Mouse (Mus musculus) midbrain, embryonic 11.5 days (tissue): Measurements from ENCODE around the gene Calhm2. TPM values are rescaled to one million over a fixed set of nuclear protein-coding genes. Genes with fewer than 3 reads are reported as not detected.
A peak's percentile ranks its signal among the peaks of the same experiment; 100 is the strongest.

Experiments
- ATAC-seq: fragments of 200-750 bp; cut with Nextera tagmentation; 2 replicates; pipeline ENCODE4 v1.8.0; 2017; ENCODE audit warnings: moderate TSS enrichment, moderate library complexity; ENCODE audit not compliant: low FRiP score
- DNase-seq: peaks from one replicate; pipeline ENCODE4 v3.0.0; 2015; ENCODE audit warnings: low spot score; ENCODE audit errors: missing footprints
- H3K27ac ChIP-seq: fragments of 300-500 bp; sonication (generic); 2 replicates; pipeline ENCODE4 v1.5.1; 2014; ENCODE audit warnings: low read depth, low read length
- H3K27me3 ChIP-seq: fragments of 300-500 bp; sonication (generic); 2 replicates; pipeline ENCODE4 v1.6.1; 2014; ENCODE audit warnings: mild to moderate bottlenecking, low read length, moderate library complexity, mixed read lengths; ENCODE audit not compliant: control insufficient read depth, insufficient read depth
- H3K36me3 ChIP-seq: fragments of 300-500 bp; sonication (generic); 2 replicates; pipeline ENCODE4 v1.6.1; 2014; ENCODE audit warnings: mild to moderate bottlenecking, low read length, moderate library complexity, mixed read lengths; ENCODE audit not compliant: control insufficient read depth, insufficient read depth
- H3K4me1 ChIP-seq: fragments of 300-500 bp; sonication (generic); 2 replicates; pipeline ENCODE4 v1.6.1; 2014; ENCODE audit warnings: low read length; ENCODE audit not compliant: control insufficient read depth, insufficient read depth
- H3K4me2 ChIP-seq: fragments of 300-500 bp; sonication (generic); 2 replicates; pipeline ENCODE4 v1.6.1; 2014; ENCODE audit warnings: mild to moderate bottlenecking, moderate library complexity
- H3K4me3 ChIP-seq: fragments of 300-500 bp; sonication (generic); 2 replicates; pipeline ENCODE4 v1.5.1; 2014; ENCODE audit warnings: low read depth, low read length
- H3K9ac ChIP-seq: fragments of 300-500 bp; sonication (generic); 2 replicates; pipeline ENCODE4 v1.6.1; 2014; ENCODE audit warnings: low read length
- H3K9me3 ChIP-seq: fragments of 300-500 bp; sonication (generic); 2 replicates; pipeline ENCODE4 v1.6.1; 2016; ENCODE audit warnings: low read length; ENCODE audit not compliant: control insufficient read depth
- WGBS: fragments of 180-500 bp; shearing (Covaris S2); extraction: QIAGEN DNeasy Blood & Tissue Kit; methylation state at CpG from one replicate; pipeline ENCODE4 v1.1.7; 2014; 5-methylcytosine and 5-hydroxymethylcytosine counted together
- polyA plus RNA-seq: library from polyadenylated mRNA; unstranded; fragments of >200 nt; fragmentation: Nextera tagmentation; extraction: Ambion mirVana; gene quantifications from 2 replicates; pipeline ENCODE4 v1.2.1, GENCODE M21; 2014

Calhm2 gene
- polyA plus RNA-seq, 1 experiment from 2014 or later = 0.37 TPM

DNA sequence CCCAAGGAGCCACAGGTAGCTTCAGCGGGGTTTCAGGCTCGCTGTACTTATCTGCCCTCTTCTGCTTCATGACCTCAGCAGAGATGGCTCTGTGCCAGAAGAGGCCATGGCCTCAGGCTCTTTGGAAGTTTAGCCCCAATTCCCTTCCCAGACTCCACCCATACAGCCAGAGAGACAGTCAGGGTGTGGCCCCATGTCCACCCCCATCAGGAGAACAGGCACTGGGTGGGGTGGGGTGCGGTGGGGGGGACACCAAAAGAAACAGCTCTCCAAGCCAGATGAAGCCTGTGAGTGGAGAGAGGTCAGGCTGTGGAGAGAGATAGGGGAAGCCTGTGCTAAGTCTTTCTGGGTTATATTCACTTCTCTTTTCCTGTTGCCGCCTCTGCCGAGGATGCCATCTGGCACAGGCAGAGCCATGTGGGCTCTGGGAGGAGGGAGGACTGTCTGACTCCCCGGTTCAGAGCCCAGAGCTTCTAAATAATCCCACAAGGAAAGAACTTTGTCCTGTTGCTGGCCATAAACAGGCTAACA lies 978 bp downstream of the Calhm2 start:
- Histone ChIP-seq H3K27me3 (no peaks in the 10 kb centered on the region), H3K4me1 (peaks cover 5% of the 10 kb centered on the region), H3K4me3 (no peak overlapping the region), H3K9ac (peak overlapping the region; percentile 53; the same call in 1 of the 2 replicates), H3K27ac (no peak overlapping the region), H3K4me2 (peak overlapping the region; percentile 36; the same call in 1 of the 2 replicates), H3K9me3 (no peaks in the 10 kb centered on the region), H3K36me3 (0 out of 2 replicates have a peak, but pooled peaks cover 2% of the 10 kb centered on the region)
- 60% methylated on average over 6 of the region's 6 CpGs for WGBS
- DNase-seq (no peak), ATAC-seq (peak; percentile 30; the same call in 1 of the 2 replicates)

- Histone ChIP-seq H3K9me3 (no peaks in the 10 kb centered on the region), H3K4me3 (no peak overlapping the region), H3K9ac (no peak overlapping the region), H3K27ac (no peak overlapping the region), H3K36me3 (peaks cover 6% of the 10 kb centered on the region; the same call in 1 of the 2 replicates), H3K4me1 (peaks cover 5% of the 10 kb centered on the region), H3K4me2 (no peak overlapping the region), H3K27me3 (no peaks in the 10 kb centered on the region)
- ATAC-seq (no peak), DNase-seq (no peak)
- WGBS = 87% methylated on average over 5 of the region's 5 CpGs
These were observed 1.9 kb downstream of the Calhm2 start for GRCm38 (mm10) chr19:47136170-47136569.

GRCm38 (mm10) chr19:47135568-47135967 lies 2.5 kb downstream of the Calhm2 start:
- Histone ChIP-seq H3K9ac (no peak overlapping the region), H3K36me3 (peaks cover 10% of the 10 kb centered on the region; the same call in 1 of the 2 replicates), H3K4me1 (peaks cover 5% of the 10 kb centered on the region), H3K4me3 (no peak overlapping the region), H3K27me3 (no peaks in the 10 kb centered on the region), H3K9me3 (no peaks in the 10 kb centered on the region), H3K4me2 (no peak overlapping the region), H3K27ac (no peak overlapping the region)
- no peak for DNase-seq
- ATAC-seq = no peak
- 89% methylated on average over 17 of the region's 17 CpGs for WGBS

- no peak overlapping the region for H3K4me2 ChIP-seq
- H3K36me3 ChIP-seq = peaks cover 24% of the 10 kb centered on the region
- H3K27ac ChIP-seq = no peak overlapping the region
- H3K4me3 ChIP-seq = no peak overlapping the region
- H3K4me1 ChIP-seq = peaks cover 5% of the 10 kb centered on the region
- no peaks in the 10 kb centered on the region for H3K27me3 ChIP-seq
- WGBS = 91% methylated on average over 7 of the region's 7 CpGs
- H3K9me3 ChIP-seq = no peaks in the 10 kb centered on the region
- no peak for DNase-seq
- H3K9ac ChIP-seq = no peak overlapping the region
- no peak for ATAC-seq
These were observed 4.9 kb downstream of the Calhm2 start for GRCm38 (mm10) chr19:47133161-47133560.

GRCm38 (mm10) chr19:47130551-47131125 lies 7.5 kb downstream of the Calhm2 start:
- Histone ChIP-seq H3K27me3 (no peaks in the 10 kb centered on the region), H3K4me3 (no peak overlapping the region), H3K27ac (no peak overlapping the region), H3K36me3 (peaks cover 33% of the 10 kb centered on the region), H3K4me1 (no peaks in the 10 kb centered on the region), H3K9me3 (no peaks in the 10 kb centered on the region), H3K4me2 (no peak overlapping the region), H3K9ac (no peak overlapping the region)
- peak; percentile 47 for DNase-seq
- WGBS = 95% methylated on average over 15 of the region's 15 CpGs
- ATAC-seq = no peak

GRCm38 (mm10) chr19:47128835-47129234 lies 9.3 kb downstream of the Calhm2 start:
- H3K4me3 ChIP-seq = no peak overlapping the region
- H3K9ac ChIP-seq = no peak overlapping the region
- H3K9me3 ChIP-seq = no peaks in the 10 kb centered on the region
- H3K36me3 ChIP-seq = peaks cover 37% of the 10 kb centered on the region
- no peaks in the 10 kb centered on the region for H3K4me1 ChIP-seq
- H3K27me3 ChIP-seq = no peaks in the 10 kb centered on the region
- no peak overlapping the region for H3K27ac ChIP-seq
- WGBS = 92% methylated on average over 11 of the region's 11 CpGs
- ATAC-seq (no peak), DNase-seq (no peak)
- H3K4me2 ChIP-seq = no peak overlapping the region

- 97% methylated on average over 10 of the region's 10 CpGs for WGBS
- DNase-seq = peak; percentile 37
- H3K4me1 ChIP-seq = no peaks in the 10 kb centered on the region
- no peak overlapping the region for H3K27ac ChIP-seq
- no peak overlapping the region for H3K9ac ChIP-seq
- H3K9me3 ChIP-seq = no peaks in the 10 kb centered on the region
- no peaks in the 10 kb centered on the region for H3K27me3 ChIP-seq
- H3K4me2 ChIP-seq = no peak overlapping the region
- H3K36me3 ChIP-seq = peaks cover 37% of the 10 kb centered on the region
- H3K4me3 ChIP-seq = no peak overlapping the region
- ATAC-seq = no peak
These were observed 9.9 kb downstream of the Calhm2 start for GRCm38 (mm10) chr19:47128164-47128563.

- Histone ChIP-seq H3K36me3 (peaks cover 13% of the 10 kb centered on the region; the same call in 1 of the 2 replicates), H3K27ac (no peak overlapping the region), H3K4me1 (no peaks in the 10 kb centered on the region), H3K4me2 (no peak overlapping the region), H3K9ac (no peak overlapping the region), H3K27me3 (no peaks in the 10 kb centered on the region), H3K9me3 (no peaks in the 10 kb centered on the region), H3K4me3 (no peak overlapping the region)
- WGBS = 24% methylated on average over 2 of the region's 2 CpGs
- DNase-seq = peak; percentile 89
- ATAC-seq = no peak
These were observed 15.3 kb downstream of the Calhm2 start for GRCm38 (mm10) chr19:47122802-47123201.

DNA sequence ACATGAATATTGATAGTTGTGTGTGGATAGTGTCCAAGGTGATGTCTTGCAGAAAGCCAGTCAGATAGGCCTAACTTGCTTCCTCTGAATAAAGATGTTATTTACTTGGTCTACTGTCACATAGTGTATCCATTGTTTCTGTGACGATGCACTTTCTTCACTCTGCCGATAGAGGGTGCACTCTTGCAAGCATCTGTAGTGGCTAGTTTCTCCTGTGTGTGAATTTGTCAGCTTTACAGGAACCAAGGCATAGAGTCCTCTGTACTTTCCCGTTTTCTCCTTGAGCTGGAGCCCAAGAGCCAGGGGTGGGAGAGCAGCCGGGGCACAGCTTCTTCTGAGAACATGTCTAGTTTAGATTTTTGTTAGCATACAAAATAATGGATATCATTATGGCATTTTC lies 17.0 kb downstream of the Calhm2 start:
- DNase-seq (peak; percentile 88), ATAC-seq (no peak)
- no peak overlapping the region for H3K4me2 ChIP-seq
- WGBS = 46% methylated on average over 4 of the region's 4 CpGs
- H3K4me3 ChIP-seq = no peak overlapping the region
- H3K4me1 ChIP-seq = no peaks in the 10 kb centered on the region
- H3K27me3 ChIP-seq = no peaks in the 10 kb centered on the region
- H3K27ac ChIP-seq = no peak overlapping the region
- H3K9me3 ChIP-seq = no peaks in the 10 kb centered on the region
- peaks cover 11% of the 10 kb centered on the region; the same call in 1 of the 2 replicates for H3K36me3 ChIP-seq
- no peak overlapping the region for H3K9ac ChIP-seq
